Mouse (Mus musculus): ENCODE measurements around the gene Nub1. TPM values are rescaled to one million over a fixed set of nuclear protein-coding genes. Genes with fewer than 3 reads are reported as not detected.

Gene Nub1
- total and polyA plus RNA-seq, 2 experiments from 2014 or later = 61.0 to 88.6 TPM

DNA sequence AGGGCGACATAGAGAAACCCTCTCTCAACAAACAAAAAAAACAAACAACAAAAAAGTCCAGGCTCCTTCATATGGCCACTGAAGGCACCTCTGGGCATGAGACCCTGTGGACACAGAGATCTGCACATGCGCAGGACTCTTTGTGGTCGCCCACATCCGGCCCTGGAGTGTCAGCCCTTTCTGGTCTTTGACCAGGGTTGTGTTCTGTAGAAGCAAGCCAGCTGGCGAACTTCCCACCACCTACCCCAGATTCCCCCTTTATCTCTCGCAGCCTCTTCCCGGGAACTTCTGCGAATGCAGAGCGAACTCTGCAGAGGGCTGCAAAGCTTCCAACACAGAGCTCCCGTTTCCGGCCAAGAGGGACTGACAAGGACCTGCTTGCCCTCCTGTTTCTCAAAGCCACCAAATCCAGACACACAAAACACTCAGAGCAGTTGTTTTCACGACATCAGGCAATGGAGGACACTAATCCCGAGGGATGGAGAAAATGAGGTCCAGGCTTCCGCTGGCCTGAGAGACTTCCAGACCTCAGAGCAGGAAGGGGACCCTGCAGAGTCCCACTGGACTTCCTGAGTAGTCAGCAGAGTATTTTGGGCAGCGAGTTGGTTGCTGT is 53.9 kb downstream of the Nub1 start:
- no peak for TF ChIP-seq CTCF (IDR thresholded peaks at IDR 0.05; ENCODE audit: low read depth)
- DNase-seq = no peak
- H3K4me2 ChIP-seq (ENCODE audit: low read depth) = no peak overlapping the region
- H3K4me3 ChIP-seq (ENCODE audit: low read depth, low read length) = no peak overlapping the region
- WGBS = 64% methylated on average over 15 of the region's 15 CpGs
- no peak overlapping the region for H3K9ac ChIP-seq
- no peaks in the 10 kb centered on the region for H3K4me1 ChIP-seq (ENCODE audit: insufficient read depth)
- no peaks in the 10 kb centered on the region for H3K36me3 ChIP-seq (ENCODE audit: insufficient read depth)
- no peaks in the 10 kb centered on the region for H3K27me3 ChIP-seq (ENCODE audit: insufficient read depth, low read length)
- no peak overlapping the region for H3K27ac ChIP-seq (ENCODE audit: low read depth, low read length)
- no peaks in the 10 kb centered on the region for H3K9me3 ChIP-seq (ENCODE audit: low read length)
- no peak for ATAC-seq

GRCm38 (mm10) chr5:24741172-24741885 is 56.0 kb downstream of the Nub1 start:
- Histone ChIP-seq H3K4me1 (ENCODE audit: insufficient read depth) (no peaks in the 10 kb centered on the region), H3K27ac (ENCODE audit: low read depth, low read length) (no peak overlapping the region), H3K36me3 (ENCODE audit: insufficient read depth) (no peaks in the 10 kb centered on the region), H3K9me3 (ENCODE audit: low read length) (no peaks in the 10 kb centered on the region), H3K9ac (no peak overlapping the region), H3K27me3 (ENCODE audit: insufficient read depth, low read length) (no peaks in the 10 kb centered on the region), H3K4me2 (ENCODE audit: low read depth) (no peak overlapping the region), H3K4me3 (ENCODE audit: low read depth, low read length) (no peak overlapping the region)
- ATAC-seq (peak; percentile 27; the same call in 1 of the 2 replicates), DNase-seq (no peak)
- TF ChIP-seq CTCF (IDR thresholded peaks at IDR 0.05; ENCODE audit: low read depth) = no peak
- WGBS = 75% methylated on average over 15 of the region's 15 CpGs

- H3K27me3 ChIP-seq (ENCODE audit: insufficient read depth, low read length) = no peaks in the 10 kb centered on the region
- no peak overlapping the region for H3K27ac ChIP-seq (ENCODE audit: low read depth, low read length)
- no peaks in the 10 kb centered on the region for H3K36me3 ChIP-seq (ENCODE audit: insufficient read depth)
- TF ChIP-seq CTCF (IDR thresholded peaks at IDR 0.05; ENCODE audit: low read depth) = no peak
- H3K4me2 ChIP-seq (ENCODE audit: low read depth) = no peak overlapping the region
- no peaks in the 10 kb centered on the region for H3K4me1 ChIP-seq (ENCODE audit: insufficient read depth)
- no peak for ATAC-seq
- no peak for DNase-seq
- 84% methylated on average over 10 of the region's 10 CpGs for WGBS
- H3K9me3 ChIP-seq (ENCODE audit: low read length) = no peaks in the 10 kb centered on the region
- no peak overlapping the region for H3K4me3 ChIP-seq (ENCODE audit: low read depth, low read length)
- H3K9ac ChIP-seq = no peak overlapping the region
These were observed 58.6 kb downstream of the Nub1 start for GRCm38 (mm10) chr5:24743956-24744355.

DNA sequence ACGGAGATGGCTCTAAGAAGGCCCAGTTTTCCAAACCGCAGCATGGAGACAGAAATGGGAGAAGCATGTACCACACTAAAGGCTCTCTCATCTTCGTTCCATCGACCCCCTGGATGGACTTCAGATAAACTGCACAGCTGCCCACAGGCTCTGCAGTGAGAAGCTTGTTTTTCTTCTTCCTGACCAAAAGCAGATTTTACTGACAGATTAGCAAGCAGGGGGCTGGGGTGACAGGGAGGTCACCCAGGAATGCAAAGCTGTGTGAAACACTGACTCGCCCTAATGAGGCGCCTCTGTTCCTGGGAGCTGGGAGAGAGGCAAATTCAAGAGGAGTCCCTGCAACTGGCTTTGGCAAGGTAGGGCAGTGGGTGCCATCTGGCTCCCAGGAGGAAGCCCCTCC is 62.2 kb downstream of the Nub1 start:
- TF ChIP-seq CTCF (IDR thresholded peaks at IDR 0.05; ENCODE audit: low read depth) = no peak

GRCm38 (mm10) chr5:24749731-24750130 is 64.4 kb downstream of the Nub1 start:
- WGBS = 65% methylated on average over 5 of the region's 5 CpGs
- Histone ChIP-seq H3K36me3 (ENCODE audit: insufficient read depth) (no peaks in the 10 kb centered on the region), H3K9ac (peak overlapping the region; percentile 73), H3K27me3 (ENCODE audit: insufficient read depth, low read length) (no peaks in the 10 kb centered on the region), H3K4me3 (ENCODE audit: low read depth, low read length) (peak overlapping the region; percentile 54), H3K27ac (ENCODE audit: low read depth, low read length) (peak overlapping the region; percentile 88), H3K9me3 (ENCODE audit: low read length) (no peaks in the 10 kb centered on the region), H3K4me1 (ENCODE audit: insufficient read depth) (peaks cover 12% of the 10 kb centered on the region), H3K4me2 (ENCODE audit: low read depth) (peak overlapping the region; percentile 88)
- no peak for TF ChIP-seq CTCF (IDR thresholded peaks at IDR 0.05; ENCODE audit: low read depth)
- DNase-seq = no peak
- no peak for ATAC-seq

More for the DNA sequence above, 62.2 kb downstream of the Nub1 start:
- Histone ChIP-seq H3K27ac (ENCODE audit: low read depth, low read length) (no peak overlapping the region), H3K27me3 (ENCODE audit: insufficient read depth, low read length) (no peaks in the 10 kb centered on the region), H3K9me3 (ENCODE audit: low read length) (no peaks in the 10 kb centered on the region), H3K4me3 (ENCODE audit: low read depth, low read length) (no peak overlapping the region), H3K36me3 (ENCODE audit: insufficient read depth) (no peaks in the 10 kb centered on the region), H3K9ac (no peak overlapping the region), H3K4me1 (ENCODE audit: insufficient read depth) (peaks cover 12% of the 10 kb centered on the region), H3K4me2 (ENCODE audit: low read depth) (no peak overlapping the region)
- 15% methylated on average over 6 of the region's 6 CpGs for WGBS
- DNase-seq = no peak
- no peak for ATAC-seq

DNA sequence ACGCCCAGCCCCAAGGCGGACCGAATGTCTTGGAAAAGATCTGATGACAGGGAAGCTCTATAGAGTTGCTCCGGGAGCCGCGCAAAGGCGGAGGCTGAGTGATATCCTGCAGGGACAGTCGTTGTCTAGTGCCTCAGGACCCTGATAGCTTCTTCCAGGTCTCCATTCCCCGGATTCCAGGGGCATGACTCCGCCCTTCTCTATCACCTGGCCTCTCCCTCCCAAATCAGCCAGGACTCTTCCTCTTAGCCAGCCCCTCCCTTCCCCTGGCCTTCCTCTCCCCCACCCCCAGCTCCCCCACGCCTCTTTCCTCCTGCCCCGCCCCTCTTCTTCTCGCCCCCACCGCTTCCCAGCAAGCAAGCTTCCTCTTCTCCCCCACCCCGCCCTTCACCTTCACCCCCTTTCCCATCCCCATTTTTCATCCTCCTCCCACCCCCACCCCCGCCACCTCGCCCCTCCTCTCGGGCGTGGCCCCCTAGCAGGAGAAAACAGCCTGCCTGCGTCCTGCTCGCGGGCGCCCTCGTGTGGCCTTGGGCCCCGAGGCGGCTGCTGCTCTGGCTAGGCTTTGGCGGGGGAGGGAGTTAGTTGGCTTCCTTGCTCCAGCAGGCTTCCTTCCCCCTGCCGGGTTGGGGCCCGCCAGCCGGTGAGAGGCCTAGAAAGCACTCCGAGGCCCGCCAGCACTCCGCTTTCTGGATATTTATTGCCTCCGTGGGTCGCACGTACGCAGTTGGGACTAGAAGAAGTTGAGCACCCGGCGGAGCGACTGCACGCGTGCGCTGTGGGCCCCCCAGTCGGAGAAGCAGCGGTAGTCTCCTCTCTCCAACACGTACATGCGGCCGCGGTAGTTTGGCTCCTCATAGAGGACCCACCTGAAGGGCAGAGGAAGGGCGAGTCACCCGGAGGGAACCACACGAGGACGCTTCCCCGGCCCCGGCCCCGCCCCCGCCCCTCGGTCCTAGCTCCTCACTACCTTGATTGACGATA is 65.3 kb downstream of the Nub1 start:
- DNase-seq = peak; percentile 96
- H3K4me1 ChIP-seq (ENCODE audit: insufficient read depth) = peaks cover 12% of the 10 kb centered on the region
- TF ChIP-seq CTCF (IDR thresholded peaks at IDR 0.05; ENCODE audit: low read depth) = peak; percentile 90
- peak overlapping the region; percentile 73 for H3K9ac ChIP-seq
- no peaks in the 10 kb centered on the region for H3K27me3 ChIP-seq (ENCODE audit: insufficient read depth, low read length)
- WGBS = 2% methylated on average over 56 of the region's 59 CpGs
- H3K4me2 ChIP-seq (ENCODE audit: low read depth) = peak overlapping the region; percentile 88
- H3K27ac ChIP-seq (ENCODE audit: low read depth, low read length) = peak overlapping the region; percentile 88
- no peaks in the 10 kb centered on the region for H3K36me3 ChIP-seq (ENCODE audit: insufficient read depth)
- no peaks in the 10 kb centered on the region for H3K9me3 ChIP-seq (ENCODE audit: low read length)
- H3K4me3 ChIP-seq (ENCODE audit: low read depth, low read length) = peak overlapping the region; percentile 54
- peak; percentile 90 for ATAC-seq
